Mouse (Mus musculus): ENCODE measurements at regions not wholly inside any gene's neighbourhood (a gene's known extent, or its start where the extent isn't known, plus 50 kb on each side); places are given as distances from the start of the nearest gene placed in this dataset.

DNA sequence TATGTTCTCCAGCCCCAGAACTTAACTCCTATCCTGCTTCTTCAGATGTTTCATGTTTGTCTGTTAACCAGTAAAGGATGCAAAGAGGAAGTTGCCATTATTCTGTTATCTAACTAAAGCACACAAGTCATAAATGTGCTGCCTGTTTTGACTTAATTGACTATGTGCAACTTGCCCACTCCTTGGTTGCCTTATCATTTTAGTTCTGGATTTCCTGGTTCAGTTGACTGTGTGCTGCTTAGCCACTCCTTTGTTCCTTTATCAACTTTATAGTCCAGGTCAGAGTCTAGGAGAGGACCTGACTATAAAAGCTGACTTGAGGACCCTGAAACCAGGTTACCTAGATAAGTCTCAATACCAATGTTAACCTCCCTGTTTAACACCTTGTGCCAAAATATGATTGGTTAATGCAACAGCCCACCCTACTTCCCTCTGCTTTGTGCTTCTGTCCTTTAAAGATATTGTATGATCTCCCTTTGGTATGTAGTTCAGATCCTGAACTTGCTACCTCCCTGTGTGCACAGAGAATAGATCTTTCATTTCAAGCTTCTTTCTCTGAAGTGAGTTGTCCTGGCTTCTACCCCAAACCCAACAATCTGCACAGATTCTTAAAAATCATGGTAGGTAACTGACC, 721.2 kb upstream of the Lcorl start:
- H3K36me3 ChIP-seq: no peaks in the 10 kb centered on the region
- no peak overlapping the region for H3K4me3 ChIP-seq
- H3K27me3 ChIP-seq: no peaks in the 10 kb centered on the region
- H3K9me3 ChIP-seq: no peaks in the 10 kb centered on the region
- ATAC-seq (ENCODE audit: low FRiP score): no peak
- H3K4me1 ChIP-seq (replicated peaks): no peaks in the 10 kb centered on the region
- H3K4me2 ChIP-seq: no peak overlapping the region
- no peak overlapping the region for H3K27ac ChIP-seq
- H3K9ac ChIP-seq: no peak overlapping the region

DNA sequence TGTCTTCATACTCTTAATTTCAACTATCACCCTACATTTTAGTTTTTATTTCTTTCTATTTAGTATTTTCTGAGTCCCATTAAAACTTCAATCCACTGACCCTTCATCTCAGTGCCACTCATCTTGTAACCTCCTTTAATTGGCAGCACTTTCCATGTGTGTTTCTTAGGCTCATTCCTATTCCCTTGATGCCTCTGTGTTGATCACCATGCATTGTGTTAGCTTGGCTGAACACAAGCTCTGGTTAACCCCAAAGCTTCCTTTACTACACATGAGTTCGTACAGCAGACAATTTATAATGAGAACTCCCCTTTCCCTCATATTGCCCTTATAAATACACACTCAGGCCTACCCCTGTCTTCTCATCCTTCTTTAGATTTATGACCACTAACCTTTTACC, 716.5 kb upstream of the Lcorl start:
- 0 out of 2 replicates have a peak, but pooled peaks cover 5% of the 10 kb centered on the region for H3K4me1 ChIP-seq (replicated peaks)
- no peak overlapping the region for H3K4me3 ChIP-seq
- 50% methylated on average over 1 of the region's 1 CpGs for WGBS
- H3K36me3 ChIP-seq: no peaks in the 10 kb centered on the region
- ATAC-seq (ENCODE audit: low FRiP score): no peak
- no peaks in the 10 kb centered on the region for H3K9me3 ChIP-seq
- no peak overlapping the region for H3K9ac ChIP-seq
- no peak overlapping the region for H3K27ac ChIP-seq
- no peak overlapping the region for H3K4me2 ChIP-seq
- H3K27me3 ChIP-seq: no peaks in the 10 kb centered on the region

DNA sequence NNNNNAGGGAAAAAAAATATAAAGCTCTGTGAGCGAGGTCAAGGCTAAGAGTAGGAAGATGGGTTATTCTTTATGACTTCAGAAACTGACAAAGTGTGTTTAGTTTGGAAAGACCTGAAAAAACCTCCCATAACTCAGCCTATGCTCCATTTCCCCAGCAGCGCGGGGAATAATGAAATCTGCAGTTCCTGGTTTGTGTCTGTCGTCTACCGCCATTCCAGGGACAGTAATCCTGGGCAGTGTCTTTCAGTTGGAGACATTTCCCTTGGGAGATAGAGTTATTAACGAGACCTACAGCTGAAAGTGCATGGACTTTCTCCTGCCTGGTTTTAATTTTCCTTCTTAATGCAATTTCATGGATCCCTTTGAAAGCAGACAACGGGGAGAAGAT, 715.9 kb upstream of the Lcorl start:
- Histone ChIP-seq H3K4me3 (no peak overlapping the region), H3K4me1 (replicated peaks) (0 out of 2 replicates have a peak, but pooled peaks cover 5% of the 10 kb centered on the region), H3K9me3 (no peaks in the 10 kb centered on the region), H3K36me3 (no peaks in the 10 kb centered on the region), H3K4me2 (no peak overlapping the region), H3K9ac (no peak overlapping the region), H3K27ac (no peak overlapping the region), H3K27me3 (no peaks in the 10 kb centered on the region)
- 49% methylated on average over 7 of the region's 7 CpGs for WGBS
- peak; percentile 68; the same call in 1 of the 2 replicates for ATAC-seq (ENCODE audit: low FRiP score)

DNA sequence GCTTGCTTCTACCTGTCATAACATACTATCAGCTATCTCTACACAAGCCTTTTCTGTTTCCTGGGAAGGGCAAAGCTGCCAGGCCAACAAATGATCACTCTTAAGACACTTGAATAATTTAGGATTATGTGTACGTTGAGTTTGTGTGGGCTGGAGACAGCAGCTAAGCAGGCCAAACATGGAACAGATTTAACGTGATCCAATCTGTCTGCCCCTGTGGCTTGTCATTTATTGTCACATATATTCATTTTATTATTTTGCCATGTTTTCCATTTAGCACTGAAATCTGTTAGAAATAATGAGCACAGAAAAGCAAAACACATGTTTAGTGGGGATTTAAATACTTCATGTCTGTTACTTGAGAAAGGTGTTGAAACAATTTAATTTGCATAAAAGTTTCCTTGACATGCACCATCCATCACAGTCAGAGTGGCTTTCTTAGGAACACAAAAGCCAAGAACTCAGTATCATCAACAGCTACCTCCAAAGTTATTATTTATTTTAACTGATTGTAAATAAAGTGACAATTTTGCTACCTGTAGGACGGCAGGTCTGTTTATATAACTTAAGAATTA, 699.4 kb upstream of the Lcorl start:
- Histone ChIP-seq H3K4me2 (no peak overlapping the region), H3K9ac (no peak overlapping the region), H3K27ac (no peak overlapping the region), H3K36me3 (no peaks in the 10 kb centered on the region), H3K9me3 (no peaks in the 10 kb centered on the region), H3K4me1 (replicated peaks) (no peaks in the 10 kb centered on the region), H3K4me3 (no peak overlapping the region), H3K27me3 (no peaks in the 10 kb centered on the region)
- ATAC-seq (ENCODE audit: low FRiP score): no peak
- 82% methylated on average over 3 of the region's 3 CpGs for WGBS

DNA sequence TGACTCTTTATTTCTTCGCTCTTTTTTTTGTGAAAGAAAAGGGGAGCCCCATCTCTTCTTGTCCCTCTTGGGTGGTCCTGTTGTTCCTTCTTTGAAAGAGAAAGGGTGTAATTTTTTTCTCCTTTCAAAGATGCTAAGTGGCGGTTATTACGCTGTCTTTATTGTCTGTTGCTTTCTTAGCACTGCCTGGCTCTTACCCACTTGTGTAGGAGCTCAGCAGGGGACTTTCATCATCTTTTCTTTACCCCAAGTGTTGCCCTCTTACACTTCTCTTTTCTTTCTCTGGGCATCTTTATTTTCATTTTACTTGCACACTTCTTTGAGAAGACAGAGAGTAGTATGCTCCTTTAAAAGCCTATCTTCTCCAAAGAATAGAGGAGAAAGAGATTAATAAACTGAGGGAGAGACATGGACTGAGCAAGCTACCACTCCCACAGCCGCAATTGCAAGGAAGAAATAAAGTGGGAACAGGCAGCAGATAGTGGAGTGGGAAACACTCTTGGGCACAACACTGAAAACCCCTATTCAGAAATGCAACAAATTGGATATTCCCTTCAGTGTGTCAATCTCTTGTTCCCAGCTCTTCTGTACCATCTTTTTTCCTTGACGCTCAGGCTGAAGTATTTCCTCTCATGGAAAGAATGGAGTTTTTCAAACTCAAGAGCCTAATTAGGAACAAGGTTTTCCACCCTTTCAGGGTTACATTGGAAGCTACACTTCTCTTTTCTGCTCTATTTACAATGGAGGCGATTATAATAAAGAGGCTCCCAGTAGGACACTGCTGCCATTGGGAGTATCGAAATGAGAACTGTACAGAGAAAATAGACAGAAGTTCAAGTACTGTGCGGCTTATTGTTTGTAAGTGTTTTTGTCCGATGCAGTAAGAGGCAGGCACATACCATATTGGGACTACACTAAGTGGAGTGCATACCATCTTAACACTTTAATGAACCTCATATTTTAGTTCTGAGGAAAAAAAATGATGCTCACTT, 684.2 kb upstream of the Lcorl start:
- H3K27ac ChIP-seq: no peak overlapping the region
- no peak overlapping the region for H3K9ac ChIP-seq
- ATAC-seq (ENCODE audit: low FRiP score): no peak
- no peaks in the 10 kb centered on the region for H3K36me3 ChIP-seq
- no peak overlapping the region for H3K4me3 ChIP-seq
- H3K4me1 ChIP-seq (replicated peaks): no peaks in the 10 kb centered on the region
- H3K4me2 ChIP-seq: no peak overlapping the region
- no peaks in the 10 kb centered on the region for H3K9me3 ChIP-seq
- no peaks in the 10 kb centered on the region for H3K27me3 ChIP-seq
- 51% methylated on average over 9 of the region's 9 CpGs for WGBS

All from hindbrain, embryonic 13.5 days (tissue).